Mouse (Mus musculus) ovary, adult 2 months (tissue): ENCODE data around the gene Cfap43. TPM values are rescaled to one million over a fixed set of nuclear protein-coding genes. Genes with fewer than 3 reads are reported as not detected.

Experiments used
- polyA plus RNA-seq: library from polyadenylated mRNA; depleted of rRNA; stranded (reverse); fragments of >200 nt; gene quantifications from 2 replicates; pipeline ENCODE4 v1.2.3, GENCODE M21; 2012; rRNA removed

Cfap43 gene
- 4.1 and 6.3 TPM in 2 replicates for polyA plus RNA-seq

GRCm38 (mm10) chr19:47919126-47919965 lies at the start of gene Cfap43, which contains the start of gene Itprip:
Cfap43 (minus strand) TSS chr19:47919287.
Itprip (minus strand) TSS chr19:47919299.

DNA sequence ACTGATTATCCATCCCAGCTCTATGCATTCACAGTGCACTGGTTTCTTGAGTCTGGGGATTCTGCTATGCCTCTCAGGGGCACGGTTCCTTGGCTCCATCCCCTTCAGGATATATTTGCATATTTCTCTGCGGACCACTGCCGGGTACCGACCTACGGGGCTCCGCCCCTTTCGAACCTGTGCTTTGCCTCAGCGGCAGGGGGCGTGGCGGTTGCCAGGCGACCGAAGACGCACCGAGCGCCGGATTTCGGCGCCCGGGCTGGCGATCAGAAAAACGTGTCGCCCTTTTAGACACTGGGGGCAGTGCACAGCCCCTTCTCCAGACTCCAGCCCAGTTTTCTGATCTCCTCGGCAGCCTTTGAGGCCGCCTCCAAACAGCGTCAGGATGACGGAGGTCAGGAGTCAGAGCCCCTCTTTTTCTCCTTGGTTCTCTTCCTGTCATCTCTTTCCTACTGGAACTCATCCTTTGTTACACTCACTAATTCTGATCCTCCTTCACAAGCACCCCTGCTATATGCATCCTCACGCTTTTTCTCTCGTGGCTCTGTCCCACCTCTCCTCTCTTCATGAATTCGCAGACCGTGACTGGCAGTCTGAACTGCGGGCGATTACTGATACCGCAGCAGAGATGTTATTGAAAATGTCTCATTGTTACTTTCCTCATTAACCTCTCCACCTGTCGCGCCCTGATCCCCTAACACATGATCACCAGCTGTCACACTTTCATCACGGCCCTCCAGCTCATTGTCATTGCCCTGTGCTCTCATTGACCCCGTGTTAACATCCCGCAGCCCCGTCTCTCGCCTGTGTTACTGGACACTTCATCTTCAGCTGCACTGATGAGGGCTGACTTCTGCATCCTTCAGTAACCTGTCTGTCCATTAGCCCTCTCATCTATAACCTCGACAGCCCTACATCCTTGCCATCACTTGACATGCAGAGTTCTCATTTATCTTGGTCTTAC lies 18.6 kb upstream of the Cfap43 start, which contains the start of gene Cfap58:
TSS of gene Cfap58 (plus strand) at position 233 of the 964 bp plus-strand sequence.

DNA sequence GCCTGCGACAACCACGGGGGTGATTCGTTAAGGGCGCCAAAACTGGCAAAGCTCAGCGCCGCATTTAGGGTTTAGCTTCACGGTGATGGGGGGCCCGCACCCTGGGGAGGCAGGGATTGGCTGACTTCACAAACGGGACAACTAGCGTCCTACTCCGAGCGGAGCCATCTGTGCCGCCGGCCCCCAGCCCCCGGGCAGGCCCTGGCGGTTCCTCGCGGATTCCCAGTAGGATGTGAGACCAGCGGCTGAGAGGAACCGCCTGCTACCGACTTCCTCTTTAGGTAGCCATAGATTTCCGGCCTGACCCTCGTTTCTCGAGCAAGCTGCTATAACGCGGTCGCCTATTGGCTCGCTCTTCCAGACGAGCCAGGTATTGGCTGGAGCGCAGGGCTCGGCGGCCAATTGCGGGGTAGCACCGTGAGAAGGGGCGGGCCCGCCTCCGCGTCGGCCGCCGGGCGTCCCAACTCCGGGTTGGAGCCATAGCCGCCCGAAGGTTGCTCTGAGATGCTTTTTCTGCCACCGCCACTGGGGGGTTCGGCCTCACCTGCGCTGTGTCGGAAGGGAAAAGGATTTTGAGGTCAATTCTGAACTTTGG lies 53.6 kb downstream of the Cfap43 start, which contains the start of gene Gsto2:
TSS of gene Gsto2 (plus strand) at position 182 of the 595 bp plus-strand sequence.

DNA sequence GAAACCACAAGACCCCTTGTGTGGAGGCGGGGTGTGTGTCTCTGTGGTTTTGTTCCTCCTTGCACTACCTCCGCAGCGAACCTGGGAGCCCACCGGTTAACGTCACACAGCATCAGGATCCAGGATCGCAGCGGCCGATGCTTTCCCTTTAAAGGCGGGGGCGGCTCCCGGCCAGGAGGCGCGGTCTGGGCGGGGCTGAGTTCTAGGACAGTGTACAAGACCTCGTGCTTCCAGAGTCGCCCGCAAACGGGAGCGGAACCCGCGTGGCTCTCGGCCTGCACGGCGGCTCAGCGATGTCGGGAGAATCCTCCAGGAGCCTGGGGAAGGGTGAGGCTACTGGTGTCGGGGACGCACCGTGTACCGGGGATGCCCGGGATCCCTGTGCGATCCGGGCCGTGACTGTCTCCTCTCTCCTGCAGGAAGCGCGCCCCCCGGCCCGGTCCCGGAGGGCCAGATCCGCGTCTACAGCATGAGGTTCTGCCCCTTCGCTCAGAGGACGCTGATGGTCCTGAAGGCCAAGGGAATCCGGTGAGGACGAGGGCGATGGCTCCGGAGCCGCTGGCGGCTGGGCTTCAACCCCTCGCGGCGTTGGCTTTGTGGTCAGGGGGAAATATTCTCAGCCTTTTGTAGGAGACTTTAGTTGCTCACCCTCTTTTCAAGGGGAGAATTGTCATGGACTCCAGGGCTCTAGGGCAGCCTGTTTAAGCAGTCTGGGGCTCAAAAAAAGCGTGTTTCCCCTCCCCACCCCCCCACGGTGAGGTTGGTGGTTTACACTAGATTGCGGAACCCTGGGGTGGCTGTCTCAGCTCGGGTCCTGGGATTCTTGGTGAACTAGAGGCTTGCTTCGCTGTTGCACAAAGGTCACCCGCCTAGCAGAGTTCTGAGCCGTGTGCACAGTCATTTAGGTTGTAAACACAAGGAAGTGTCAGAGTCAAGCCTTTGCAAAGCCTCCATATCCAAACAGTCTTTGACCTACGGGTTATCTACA lies 64.0 kb downstream of the Cfap43 start, which contains the start of gene Gsto1:
TSS of gene Gsto1 (plus strand) at position 175 of the 988 bp plus-strand sequence.

GRCm38 (mm10) chr19:47731071-47731881 lies 187.8 kb downstream of the Cfap43 start, which contains the start of gene Sfr1:
Sfr1 (plus strand) TSS chr19:47731682.

DNA sequence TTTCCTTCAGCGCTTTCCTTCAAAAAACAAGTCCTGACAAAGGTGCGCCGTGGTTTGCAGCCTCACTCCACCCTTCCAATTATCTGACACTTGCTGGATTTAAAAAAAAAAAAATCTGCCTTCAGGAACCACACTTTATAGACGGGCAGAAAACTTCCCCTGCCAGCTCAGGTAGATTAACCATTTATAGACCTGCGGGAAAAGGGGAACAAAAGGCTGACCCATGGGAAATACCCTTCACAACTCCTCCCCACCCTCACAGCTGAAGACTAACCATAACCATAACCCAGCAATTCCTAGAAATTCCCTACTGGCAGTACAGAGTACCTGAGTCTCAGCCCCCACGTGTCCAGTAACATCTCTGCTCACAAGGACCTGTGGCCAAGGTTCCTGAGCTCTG lies 227.1 kb downstream of the Cfap43 start, which contains the start of gene Col17a1:
TSS of gene Col17a1 (minus strand) at position 101 of the 400 bp plus-strand sequence.

Other genes with a start within 250 kb of the Cfap43 start
- gene Col17a1, start 227.2 kb downstream of the Cfap43 start, polyA plus RNA-seq, result 1.6 and 2.2 TPM in 2 replicates
- gene Sfr1, start 187.6 kb downstream of the Cfap43 start, polyA plus RNA-seq, result 28.0 and 70.4 TPM in 2 replicates
- 131 and 155 TPM in 2 replicates for gene Gsto1, start 64.3 kb downstream of the Cfap43 start, polyA plus RNA-seq
- 0.55 and 0.94 TPM in 2 replicates for gene Gsto2, start 53.8 kb downstream of the Cfap43 start, polyA plus RNA-seq
- 9.2 TPM in 2 replicates for gene Itprip, start within 50 bp of the Cfap43 start, polyA plus RNA-seq
- 0.10 and 0.25 TPM in 2 replicates for gene Cfap58, start 18.4 kb upstream of the Cfap43 start, polyA plus RNA-seq